Mouse (Mus musculus): ENCODE measurements around the gene Ptgr2.

DNA sequence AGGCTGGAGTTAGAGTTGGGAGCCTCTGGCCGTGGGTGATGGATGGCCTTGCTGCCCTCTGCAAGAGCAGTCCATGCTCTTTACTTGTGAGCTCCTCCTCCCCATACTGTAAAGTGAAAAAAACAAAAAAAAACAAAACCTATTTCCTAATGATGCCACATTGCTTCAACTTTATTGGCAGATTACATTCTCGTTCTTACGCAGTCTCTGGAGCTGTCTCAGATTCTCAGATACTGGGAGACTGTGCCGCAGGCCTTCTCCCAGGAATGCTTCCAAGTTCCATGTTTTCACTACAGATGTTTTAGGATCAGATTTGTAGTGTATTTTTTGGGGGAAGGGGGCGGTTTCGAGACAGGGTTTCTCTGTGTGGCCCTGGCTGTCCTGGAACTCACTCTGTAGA lies 80.1 kb downstream of the Ptgr2 start:
- TF ChIP-seq CTCF (IDR thresholded peaks at IDR 0.05; ENCODE audit: control insufficient read depth, insufficient read depth, insufficient read length) = no peak
- TF ChIP-seq USF1 (IDR thresholded peaks at IDR 0.05; ENCODE audit: low read depth) = no peak
- no peak for TF ChIP-seq FOSL1 (IDR thresholded peaks at IDR 0.05; ENCODE audit: insufficient read depth, low read length, poor library complexity, severe bottlenecking)
- TF ChIP-seq MAX (IDR thresholded peaks at IDR 0.05) = no peak
- TF ChIP-seq CEBPB (IDR thresholded peaks at IDR 0.05; ENCODE audit: low read depth) = no peak
- TF ChIP-seq MYOG (IDR thresholded peaks at IDR 0.05; ENCODE audit: control insufficient read depth, extremely low read depth, insufficient read length) = no peak

Data from C2C12 (cell line).